Mouse (Mus musculus) central nervous system, embryonic 18 days (tissue): ENCODE measurements around the gene Dus4l. TPM values are rescaled to one million over a fixed set of nuclear protein-coding genes. Genes with fewer than 3 reads are reported as not detected.

Experiments
- polyA plus RNA-seq: library from polyadenylated mRNA; depleted of rRNA; stranded (reverse); fragments of >200 nt; gene quantifications from 2 replicates; pipeline ENCODE4 v1.2.3, GENCODE M21; 2012; rRNA removed

The Dus4l gene
- polyA plus RNA-seq = 8.5 and 10.1 TPM in 2 replicates

GRCm38 (mm10) chr12:31654197-31654964, at the start of gene Dus4l, which contains the start of gene Cog5:
TSS of gene Dus4l (minus strand) at chr12:31654826.
TSS of gene Cog5 (plus strand) at chr12:31654869.

GRCm38 (mm10) chr12:31634343-31635239, 20.0 kb downstream of the Dus4l start, which contains the start of gene Bcap29:
TSS of gene Bcap29 (minus strand) at chr12:31634658.

Other genes with a start within 250 kb of the Dus4l start
- gene Cbll1, start 155.2 kb downstream of the Dus4l start, polyA plus RNA-seq = 11.9 and 13.2 TPM in 2 replicates
- 0.22 and 0.31 TPM in 2 replicates for gene Slc26a4, start 94.9 kb downstream of the Dus4l start, polyA plus RNA-seq
- 12.8 and 14.3 TPM in 2 replicates for gene Bcap29, start 20.2 kb downstream of the Dus4l start, polyA plus RNA-seq
- gene Cog5, start within 50 bp of the Dus4l start, polyA plus RNA-seq = 30.6 and 30.8 TPM in 2 replicates
- gene Gpr22, start 59.1 kb upstream of the Dus4l start, polyA plus RNA-seq = 8.3 and 9.4 TPM in 2 replicates